Mouse (Mus musculus): Measurements from ENCODE around the gene Hist1h3e.

GRCm38 (mm10) chr13:23541497-23541896, 20.7 kb downstream of the Hist1h3e start:
- TF ChIP-seq CTCF (IDR thresholded peaks at IDR 0.05; ENCODE audit: insufficient read depth, low read depth, low read length) (no peak), POLR2A (IDR thresholded peaks at IDR 0.05; ENCODE audit: insufficient read depth, low read depth, low read length) (no peak)
